Mouse (Mus musculus) lung, adult 2 months (tissue): ENCODE results near the gene Hfe. TPM values are rescaled to one million over a fixed set of nuclear protein-coding genes. Genes with fewer than 3 reads are reported as not detected.
"Not testable (repeated sequence)": the region's sequence is repeated elsewhere in the genome, so short reads cannot be mapped to it uniquely, and the experiment has no call there.

Source experiments
- DNase-seq: peaks from one replicate; pipeline ENCODE4 v3.0.0; 2022
- H3K4me1 ChIP-seq: fragments of 200-500 bp; 2 replicates; pipeline ENCODE4 v1.6.1; 2011; ENCODE audit warnings: low read length; ENCODE audit not compliant: control insufficient read depth, insufficient read depth
- H3K4me3 ChIP-seq: fragments of 200-500 bp; replicated peaks from 2 replicates; pipeline ENCODE3; 2011; ENCODE audit warnings: low read depth, mild to moderate bottlenecking, control low read depth, low read length; ENCODE audit errors: extremely low read depth
- CTCF ChIP-seq: fragments of 200-500 bp; IDR thresholded peaks from 2 replicates; pipeline ENCODE4 v1.5.1; 2011; ENCODE audit warnings: mild to moderate bottlenecking, low read length, control low read depth; ENCODE audit not compliant: insufficient read depth
- POLR2A ChIP-seq: fragments of 200-500 bp; IDR thresholded peaks from 2 replicates; pipeline ENCODE4 v1.6.1; 2011; ENCODE audit warnings: low read depth, mild to moderate bottlenecking, control low read depth, low read length, borderline replicate concordance; ENCODE audit errors: extremely low read depth
- WGBS: fragments of 180-500 bp; shearing (Covaris S2); methylation state at CpG from one replicate; pipeline ENCODE4 v1.1.7; 2018; 5-methylcytosine and 5-hydroxymethylcytosine counted together
- polyA plus RNA-seq: library from polyadenylated mRNA; depleted of rRNA; stranded (reverse); fragments of >200 nt; gene quantifications from 2 replicates; pipeline ENCODE4 v1.2.3, GENCODE M21; 2012

The Hfe gene
- polyA plus RNA-seq, 1 experiment = 21.3 TPM

- no peak for DNase-seq
- H3K4me3 ChIP-seq = no peak overlapping the region
- H3K4me1 ChIP-seq = peaks cover 4% of the 10 kb centered on the region
- 97% methylated on average over 2 of the region's 2 CpGs for WGBS
- TF ChIP-seq POLR2A = no peak
- no peak for TF ChIP-seq CTCF
These were observed 21.7 kb downstream of the Hfe start for GRCm38 (mm10) chr13:23688956-23689355.

- 88% methylated on average over 7 of the region's 7 CpGs for WGBS
- Histone ChIP-seq H3K4me1 (peaks cover 5% of the 10 kb centered on the region), H3K4me3 (no peak overlapping the region)
- TF ChIP-seq CTCF (no peak), POLR2A (no peak)
- no peak for DNase-seq
These were observed 22.7 kb downstream of the Hfe start for GRCm38 (mm10) chr13:23687907-23688306.

- Histone ChIP-seq H3K4me1 (peaks cover 6% of the 10 kb centered on the region), H3K4me3 (no peak overlapping the region)
- 46% methylated on average over 4 of the region's 4 CpGs for WGBS
- no peak for DNase-seq
- TF ChIP-seq CTCF = no peak
- TF ChIP-seq POLR2A = no peak
These were observed 23.5 kb downstream of the Hfe start for GRCm38 (mm10) chr13:23687181-23687580.

GRCm38 (mm10) chr13:23685966-23686365 lies 24.7 kb downstream of the Hfe start:
- DNase-seq = no peak
- Histone ChIP-seq H3K4me3 (peak overlapping the region; percentile 10), H3K4me1 (peaks cover 6% of the 10 kb centered on the region)
- TF ChIP-seq CTCF = no peak
- TF ChIP-seq POLR2A = no peak
- WGBS = 28% methylated on average over 4 of the region's 4 CpGs

GRCm38 (mm10) chr13:23685121-23685861 lies 25.4 kb downstream of the Hfe start:
- DNase-seq = no peak
- H3K4me1 ChIP-seq = peaks cover 6% of the 10 kb centered on the region
- H3K4me3 ChIP-seq = peak overlapping the region; percentile 72
- under 1% methylated on average over 15 of the region's 15 CpGs for WGBS
- TF ChIP-seq POLR2A (no peak), CTCF (no peak)

- H3K4me3 ChIP-seq = peak overlapping the region; percentile 72
- DNase-seq = peak; percentile 31
- H3K4me1 ChIP-seq = not testable (repeated sequence)
- TF ChIP-seq POLR2A = peak; percentile 66; the same call in 1 of the 2 replicates
- under 1% methylated on average over 19 of the region's 37 CpGs for WGBS
These were observed 26.2 kb downstream of the Hfe start for GRCm38 (mm10) chr13:23684295-23684945.

GRCm38 (mm10) chr13:23683755-23684281 lies 26.8 kb downstream of the Hfe start, which contains the start of the genes Hist1h2ac and Hist1h2bc:
TSS of gene Hist1h2ac (minus strand) at chr13:23683948.
TSS of gene Hist1h2bc (plus strand) at chr13:23684199.
- peak; percentile 79 for DNase-seq
- Histone ChIP-seq H3K4me3 (peak within 1 kb of the TSS; percentile 85), H3K4me1 (peaks cover 6% of the 10 kb centered on the region)
- TF ChIP-seq POLR2A (peak; percentile 41; the same call in 1 of the 2 replicates), CTCF (no peak)
- WGBS = under 1% methylated on average over 32 of the region's 32 CpGs

GRCm38 (mm10) chr13:23682947-23683754 lies 27.5 kb downstream of the Hfe start:
- not testable (repeated sequence) for DNase-seq, H3K4me1 ChIP-seq
- H3K4me3 ChIP-seq = peak overlapping the region; percentile 45
- WGBS = 11% methylated on average over 18 of the region's 30 CpGs

GRCm38 (mm10) chr13:23682623-23682946 lies 28.1 kb downstream of the Hfe start:
- DNase-seq = no peak
- Histone ChIP-seq H3K4me3 (no peak overlapping the region), H3K4me1 (peaks cover 2% of the 10 kb centered on the region; the same call in 1 of the 2 replicates)
- TF ChIP-seq POLR2A = no peak
- TF ChIP-seq CTCF = no peak
- WGBS = 43% methylated on average over 1 of the region's 1 CpGs
